Mouse (Mus musculus) olfactory bulb, adult 2 months (tissue): ENCODE measurements around the gene Klhl5.

Source experiments
- CTCF ChIP-seq: fragments of 200-500 bp; IDR thresholded peaks from 2 replicates; pipeline ENCODE4 v1.5.1; 2012; ENCODE audit warnings: low read depth, mild to moderate bottlenecking, low read length, moderate library complexity; ENCODE audit not compliant: insufficient read depth
- POLR2A ChIP-seq: fragments of 200-500 bp; IDR thresholded peaks from 2 replicates; pipeline ENCODE4 v1.6.1; 2012; ENCODE audit warnings: mild to moderate bottlenecking, low read depth, low read length, moderate library complexity; ENCODE audit not compliant: insufficient read depth

- TF ChIP-seq CTCF (no peak), POLR2A (no peak)
Observed at GRCm38 (mm10) chr5:65156853-65157252, 49.5 kb downstream of the Klhl5 start.
